Mouse (Mus musculus): ENCODE measurements around the gene D17Wsu92e.

GRCm38 (mm10) chr17:27865461-27865860 lies 45.0 kb upstream of the D17Wsu92e start:
- TF ChIP-seq CTCF (IDR thresholded peaks at IDR 0.05; ENCODE audit: control insufficient read depth, insufficient read depth, insufficient replicate concordance, low read depth, low read length) (no peak), POLR2A (IDR thresholded peaks at IDR 0.05; ENCODE audit: control insufficient read depth, low read depth, low read length) (no peak)

All from testis, adult 2 months (tissue).